Mouse (Mus musculus) left cerebral cortex, adult 9 months (tissue): ENCODE data around the gene Vps16.

Source experiments
- DNase-seq, 2 experiments: peaks; one replicate each; pipeline ENCODE4 v3.0.0; 2022; ENCODE audit warnings: low spot score in 2 of 2

The Vps16 gene

DNA sequence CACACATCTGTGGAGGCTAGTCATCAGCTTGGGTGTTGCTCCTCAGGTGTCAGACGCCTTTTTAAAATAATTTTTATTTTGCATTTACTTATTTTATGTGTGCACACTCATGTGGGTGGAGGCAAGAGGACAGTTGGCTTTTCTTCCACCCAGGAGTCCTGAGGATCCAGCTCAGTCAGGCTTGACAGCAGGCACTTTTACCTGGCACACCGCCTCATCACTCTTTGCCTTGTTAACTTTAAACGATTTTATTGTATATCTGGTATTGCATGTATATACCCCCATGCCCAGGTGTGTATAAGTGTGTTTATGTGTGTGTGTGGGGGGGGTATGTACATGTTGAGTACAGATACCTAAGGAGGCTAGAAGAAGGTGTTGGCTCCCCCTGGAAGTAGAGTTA, 33.7 kb downstream of the Vps16 start:
- no peak for DNase-seq

- no peak for DNase-seq
Measured at GRCm38 (mm10) chr2:130459576-130459975, 35.4 kb downstream of the Vps16 start.

GRCm38 (mm10) chr2:130461287-130462071, 37.3 kb downstream of the Vps16 start:
- no peak for DNase-seq

DNA sequence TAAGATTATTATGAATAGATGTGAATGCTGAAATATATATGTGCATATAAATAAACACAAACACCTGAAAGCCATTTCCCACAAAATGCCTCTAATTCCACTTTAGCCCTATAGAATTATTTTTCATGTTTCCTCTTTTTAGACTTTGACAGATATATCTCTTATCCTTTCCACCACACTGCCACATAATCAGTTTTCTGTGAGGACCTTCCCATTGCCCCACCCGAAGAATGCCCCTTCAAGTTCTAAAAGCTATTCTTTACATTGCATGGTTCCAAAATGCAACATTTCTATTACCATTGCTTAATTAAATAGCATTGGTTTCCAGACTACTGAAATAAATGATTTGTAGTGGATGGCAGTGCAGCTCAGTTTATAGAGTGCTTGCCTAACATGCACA, 42.3 kb downstream of the Vps16 start:
- no peak for DNase-seq

DNA sequence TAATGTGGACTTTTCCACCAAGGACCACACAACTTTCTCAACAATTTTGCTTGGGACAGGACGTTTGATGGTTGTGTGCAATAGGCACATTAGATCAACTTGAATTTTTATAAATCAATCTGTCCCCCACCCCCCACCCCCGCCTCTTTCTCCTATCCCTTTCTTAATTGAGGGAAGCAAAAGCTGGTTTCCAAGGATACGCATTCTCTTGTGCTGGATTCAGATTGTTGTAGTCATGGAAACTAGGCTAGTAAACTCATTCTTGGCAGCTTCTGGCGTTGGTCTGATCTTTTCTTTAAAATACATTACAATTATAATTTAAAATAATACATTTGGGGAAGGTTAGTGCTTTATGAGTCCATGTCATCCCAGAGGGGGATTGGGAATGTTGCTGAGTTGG, 45.2 kb downstream of the Vps16 start:
- DNase-seq = no peak

DNA sequence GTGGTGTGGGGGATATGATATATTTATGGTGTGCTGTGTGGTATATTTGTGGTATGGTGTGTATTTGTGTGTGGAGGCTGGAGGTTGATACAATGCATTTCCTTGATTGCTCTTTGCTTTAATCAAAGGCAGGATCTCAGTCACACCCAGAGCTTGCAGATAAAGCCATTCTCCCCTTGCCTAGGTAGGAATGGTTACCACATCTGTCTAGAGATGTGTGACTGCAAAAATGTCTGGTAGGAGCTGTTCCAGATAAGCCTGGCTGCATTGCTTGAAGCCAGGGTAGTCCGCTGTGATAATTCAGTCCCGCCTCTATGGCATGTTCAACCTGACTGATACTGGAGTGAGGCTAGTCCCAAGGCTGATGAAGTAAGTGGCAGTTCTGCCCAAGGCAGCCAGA, 45.8 kb downstream of the Vps16 start:
- no peak for DNase-seq

- DNase-seq = no peak
Measured at GRCm38 (mm10) chr2:130472908-130473510, 48.9 kb downstream of the Vps16 start.

- DNase-seq = no peak
Measured at GRCm38 (mm10) chr2:130475764-130476163, 51.6 kb downstream of the Vps16 start.

GRCm38 (mm10) chr2:130476666-130477297, 52.6 kb downstream of the Vps16 start:
- peak in 1 of 2 experiments; percentile 42 for DNase-seq

DNA sequence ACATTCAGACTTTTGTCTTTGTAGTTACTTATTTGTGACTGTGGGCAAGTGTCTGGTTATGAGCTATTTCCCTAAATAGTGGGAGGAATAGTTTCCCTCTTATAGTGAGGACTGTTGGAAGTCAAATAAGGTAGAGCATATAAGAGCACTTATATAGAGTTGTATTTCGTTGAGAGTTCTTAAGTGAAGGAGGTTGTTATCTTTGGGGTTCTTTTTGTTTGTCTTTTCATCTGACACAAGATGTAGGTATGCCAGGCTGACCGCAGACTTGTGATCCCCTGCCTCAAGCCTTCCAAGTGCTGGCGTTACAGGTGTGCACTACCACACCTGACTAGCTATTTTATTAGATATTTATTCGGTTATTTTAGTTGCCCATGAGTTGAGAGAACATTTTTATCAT, 58.0 kb downstream of the Vps16 start:
- no peak for DNase-seq

- DNase-seq = no peak
Measured at GRCm38 (mm10) chr2:130482700-130483099, 58.6 kb downstream of the Vps16 start.

DNA sequence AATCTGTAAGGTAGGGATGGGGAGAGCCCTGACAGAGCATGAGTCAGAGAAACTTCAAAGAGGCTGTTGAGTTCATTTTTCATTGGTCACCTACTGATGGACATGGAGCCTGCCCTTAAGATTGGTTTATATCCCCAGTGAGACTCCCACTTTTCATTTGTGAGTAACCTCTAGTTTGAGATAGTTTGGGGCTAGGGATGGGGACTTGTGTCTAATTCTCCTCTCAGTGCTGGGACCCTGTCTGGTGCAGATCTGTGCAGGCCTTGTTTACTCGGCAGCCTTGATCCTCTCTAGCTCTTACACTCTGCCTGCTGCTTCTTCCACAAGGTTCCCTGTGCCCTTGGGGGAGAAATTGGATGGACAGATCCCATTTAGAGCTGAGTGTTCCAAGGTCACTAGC, 60.1 kb downstream of the Vps16 start:
- DNase-seq = no peak

DNA sequence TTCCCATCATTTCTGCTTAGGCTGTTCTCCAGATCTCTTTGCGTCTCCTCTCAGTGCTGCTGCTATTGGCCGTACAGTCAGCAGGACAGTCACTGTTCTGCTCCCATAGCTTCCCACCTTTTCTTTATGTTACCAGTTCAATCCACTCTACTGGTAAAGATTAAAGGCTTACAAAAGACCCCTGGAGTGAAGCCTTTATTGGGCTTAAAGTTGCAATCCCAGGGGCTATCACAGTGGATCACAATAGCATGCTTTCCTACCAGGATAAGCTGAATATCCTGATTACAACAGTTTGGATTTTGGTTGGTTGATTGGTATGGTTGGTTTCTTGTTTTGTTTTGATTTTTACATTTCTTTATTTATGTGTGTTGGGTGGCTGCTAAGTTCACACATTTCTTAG, 63.9 kb downstream of the Vps16 start:
- no peak for DNase-seq

DNA sequence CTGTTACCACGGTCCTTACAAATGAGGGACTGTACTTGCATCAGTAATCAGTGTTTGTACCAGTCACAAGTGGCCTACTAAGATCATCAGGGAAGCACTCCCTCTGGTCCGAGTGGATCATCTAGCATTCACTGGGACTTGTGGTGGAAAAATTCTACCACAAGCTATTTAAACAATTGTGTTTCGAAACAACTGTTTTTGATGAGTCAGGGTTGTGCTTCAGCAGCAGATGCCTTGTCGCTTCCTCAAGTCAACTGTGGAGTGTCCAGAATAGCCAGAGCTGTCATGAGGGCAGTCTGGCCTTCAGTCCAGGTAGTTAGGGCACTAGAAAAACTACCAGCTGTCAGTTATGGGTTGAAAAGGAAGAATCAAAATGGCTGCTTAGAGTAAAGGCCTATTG, 64.5 kb downstream of the Vps16 start:
- no peak for DNase-seq

GRCm38 (mm10) chr2:130491162-130491561, 67.0 kb downstream of the Vps16 start:
- no peak for DNase-seq

DNA sequence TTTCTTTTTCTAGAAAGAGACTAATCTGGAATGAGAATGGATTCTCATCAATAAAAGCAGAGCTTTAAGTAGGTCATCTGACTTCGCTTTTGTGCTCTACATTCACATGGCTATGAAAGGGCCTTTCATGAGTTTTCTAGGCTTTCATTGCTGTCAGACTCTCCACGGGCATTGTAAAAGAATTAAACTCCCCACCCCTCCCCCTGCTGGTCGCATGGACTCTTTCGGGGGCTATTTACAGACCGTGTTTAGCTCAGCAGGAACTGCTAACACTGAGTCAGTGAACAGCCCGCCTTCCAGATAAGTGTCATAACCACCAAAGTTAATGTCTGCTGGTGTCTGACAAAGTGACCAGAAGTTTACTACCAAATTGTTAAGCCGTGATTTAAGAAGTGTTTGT, 67.4 kb downstream of the Vps16 start:
- peak; percentile 56 to 79 for DNase-seq
